Mouse (Mus musculus) liver, adult (tissue): ENCODE results near the gene Syngr2.

ENCODE experiments used
- GATA4 ChIP-seq: IDR thresholded peaks from 2 replicates; pipeline ENCODE4 v1.6.1; 2014; ENCODE audit warnings: mild to moderate bottlenecking, low read length; ENCODE audit not compliant: insufficient replicate concordance

The Syngr2 gene

GRCm38 (mm10) chr11:117809407-117810311, at the start of gene Syngr2, which contains the start of gene Gm20708:
Gene Syngr2, plus strand, starts transcription at chr11:117809668.
Gene Gm20708, plus strand, starts transcription at chr11:117809668.
- no peak for TF ChIP-seq GATA4

GRCm38 (mm10) chr11:117760374-117761119, 48.9 kb upstream of the Syngr2 start:
- TF ChIP-seq GATA4: no peak

GRCm38 (mm10) chr11:117761801-117762200, 47.7 kb upstream of the Syngr2 start:
- TF ChIP-seq GATA4: no peak

GRCm38 (mm10) chr11:117762246-117762645, 47.2 kb upstream of the Syngr2 start:
- no peak for TF ChIP-seq GATA4

- no peak for TF ChIP-seq GATA4
These were observed 45.1 kb upstream of the Syngr2 start for GRCm38 (mm10) chr11:117764319-117764718.

GRCm38 (mm10) chr11:117765361-117765760, 44.1 kb upstream of the Syngr2 start:
- TF ChIP-seq GATA4: no peak

GRCm38 (mm10) chr11:117766275-117766674, 43.2 kb upstream of the Syngr2 start:
- no peak for TF ChIP-seq GATA4

- TF ChIP-seq GATA4: no peak
These were observed 40.5 kb upstream of the Syngr2 start for GRCm38 (mm10) chr11:117768725-117769682.

- no peak for TF ChIP-seq GATA4
These were observed 39.8 kb upstream of the Syngr2 start for GRCm38 (mm10) chr11:117769683-117770047.

GRCm38 (mm10) chr11:117770407-117770806, 39.1 kb upstream of the Syngr2 start:
- TF ChIP-seq GATA4: no peak

- no peak for TF ChIP-seq GATA4
These were observed 37.1 kb upstream of the Syngr2 start for GRCm38 (mm10) chr11:117772352-117772751.

- no peak for TF ChIP-seq GATA4
These were observed 34.5 kb upstream of the Syngr2 start for GRCm38 (mm10) chr11:117774925-117775324.

GRCm38 (mm10) chr11:117775540-117775939, 33.9 kb upstream of the Syngr2 start:
- no peak for TF ChIP-seq GATA4

GRCm38 (mm10) chr11:117776085-117776792, 33.2 kb upstream of the Syngr2 start:
- no peak for TF ChIP-seq GATA4

GRCm38 (mm10) chr11:117777111-117777510, 32.4 kb upstream of the Syngr2 start:
- TF ChIP-seq GATA4: no peak

GRCm38 (mm10) chr11:117778031-117778430, 31.4 kb upstream of the Syngr2 start:
- no peak for TF ChIP-seq GATA4
